Mouse (Mus musculus) liver, adult 2 months (tissue): Measurements from ENCODE around the gene Abraxas2. TPM values are rescaled to one million over a fixed set of nuclear protein-coding genes. Genes with fewer than 3 reads are reported as not detected.

ENCODE experiments used
- DNase-seq: peaks from one replicate; pipeline ENCODE4 v3.0.0-alpha.2; 2011; ENCODE audit warnings: low read depth, low spot score; ENCODE audit errors: extremely low read depth
- H3K27ac ChIP-seq: fragments of 200-500 bp; replicated peaks from 2 replicates; pipeline ENCODE4 v1.5.1; 2012; ENCODE audit warnings: low read depth, mild to moderate bottlenecking, control low read depth, inconsistent platforms, low read length; ENCODE audit not compliant: insufficient read depth
- H3K27me3 ChIP-seq: fragments of 200-500 bp; 2 replicates; pipeline ENCODE4 v1.6.1; 2012; ENCODE audit warnings: mild to moderate bottlenecking, moderate library complexity, low read length, inconsistent platforms; ENCODE audit not compliant: control insufficient read depth, insufficient read depth
- H3K36me3 ChIP-seq: fragments of 200-500 bp; 2 replicates; pipeline ENCODE4 v1.6.1; 2012; ENCODE audit warnings: low read length, inconsistent platforms; ENCODE audit not compliant: control insufficient read depth, insufficient read depth
- H3K4me1 ChIP-seq: fragments of 200-500 bp; 2 replicates; pipeline ENCODE4 v1.6.1; 2011; ENCODE audit warnings: low read length; ENCODE audit not compliant: control insufficient read depth, insufficient read depth
- H3K4me3 ChIP-seq: fragments of 200-500 bp; 2 replicates; pipeline ENCODE4 v1.5.1; 2011; ENCODE audit warnings: low read depth, mild to moderate bottlenecking, control low read depth, low read length, moderate library complexity; ENCODE audit not compliant: insufficient read depth
- H3K79me2 ChIP-seq: fragments of 200-500 bp; 2 replicates; pipeline ENCODE4 v1.6.1; 2012; ENCODE audit warnings: inconsistent platforms, mild to moderate bottlenecking, low read length, moderate library complexity; ENCODE audit not compliant: control insufficient read depth, insufficient read depth
- H3K9ac ChIP-seq: fragments of 200-500 bp; 2 replicates; pipeline ENCODE4 v1.6.1; 2012; ENCODE audit warnings: low read depth, mild to moderate bottlenecking, control low read depth, inconsistent platforms, low read length
- CTCF ChIP-seq: fragments of 200-500 bp; IDR thresholded peaks from 2 replicates; pipeline ENCODE4 v1.5.1; 2011; ENCODE audit warnings: low read depth, low read length, control low read depth
- POLR2A ChIP-seq: fragments of 200-500 bp; IDR thresholded peaks from 2 replicates; pipeline ENCODE4 v1.6.1; 2011; ENCODE audit warnings: low read length, control low read depth; ENCODE audit not compliant: insufficient read depth; ENCODE audit errors: extremely low read depth
- WGBS: fragments of 180-500 bp; shearing (Covaris S2); methylation state at CpG from one replicate; pipeline ENCODE4 v1.1.7; 2018; 5-methylcytosine and 5-hydroxymethylcytosine counted together
- polyA plus RNA-seq: library from polyadenylated mRNA; depleted of rRNA; stranded (reverse); fragments of >200 nt; gene quantifications from 2 replicates; pipeline ENCODE4 v1.2.3, GENCODE M21; 2012
- total RNA-seq: library from RNA; depleted of rRNA; stranded (reverse); fragments of >200 nt; gene quantifications from 2 replicates; pipeline ENCODE4 v1.2.3, GENCODE M21; 2014

The Abraxas2 gene
- total and polyA plus RNA-seq, 2 experiments, result 7.9 to 23.7 TPM

- Histone ChIP-seq H3K79me2 (peaks cover 6% of the 10 kb centered on the region; the same call in 1 of the 2 replicates), H3K27ac (peak overlapping the region; percentile 71), H3K4me3 (peak overlapping the region; percentile 77), H3K27me3 (no peaks in the 10 kb centered on the region), H3K36me3 (no peaks in the 10 kb centered on the region), H3K9ac (peak overlapping the region; percentile 79), H3K4me1 (peaks cover 5% of the 10 kb centered on the region; the same call in 1 of the 2 replicates)
- whole genome bisulfite sequencing, result under 1% methylated on average over 59 of the region's 59 CpGs
- DNase-seq, result no peak
- TF ChIP-seq POLR2A (no peak), CTCF (no peak)
Measured at GRCm38 (mm10) chr7:132812619-132813415, 46.2 kb upstream of the Abraxas2 start.

GRCm38 (mm10) chr7:132813416-132814088 is 45.5 kb upstream of the Abraxas2 start, which contains the start of gene Fam53b:
Gene Fam53b (minus strand): TSS chr7:132813886.
- H3K27me3 ChIP-seq, result no peaks in the 10 kb centered on the region
- peak; percentile 75 for DNase-seq
- H3K9ac ChIP-seq, result peak within 1 kb of the TSS; percentile 79
- WGBS, result under 1% methylated on average over 83 of the region's 85 CpGs
- TF ChIP-seq POLR2A (peak; percentile 20; the same call in 1 of the 2 replicates), CTCF (peak; percentile 17; the same call in 1 of the 2 replicates)
- peak within 1 kb of the TSS; percentile 71 for H3K27ac ChIP-seq
- no peaks in the 10 kb centered on the region for H3K36me3 ChIP-seq
- H3K79me2 ChIP-seq, result peaks cover 6% of the 10 kb centered on the region; the same call in 1 of the 2 replicates
- peaks cover 3% of the 10 kb centered on the region; the same call in 1 of the 2 replicates for H3K4me1 ChIP-seq
- H3K4me3 ChIP-seq, result peak within 1 kb of the TSS; percentile 77

GRCm38 (mm10) chr7:132814089-132814450 is 45.0 kb upstream of the Abraxas2 start:
- Histone ChIP-seq H3K27me3 (no peaks in the 10 kb centered on the region), H3K27ac (peak overlapping the region; percentile 71), H3K79me2 (peaks cover 3% of the 10 kb centered on the region; the same call in 1 of the 2 replicates), H3K4me3 (peak overlapping the region; percentile 77), H3K4me1 (peaks cover 3% of the 10 kb centered on the region; the same call in 1 of the 2 replicates), H3K9ac (peak overlapping the region; percentile 79), H3K36me3 (no peaks in the 10 kb centered on the region)
- 1% methylated on average over 7 of the region's 7 CpGs for WGBS
- TF ChIP-seq CTCF (no peak), POLR2A (no peak)
- DNase-seq, result peak; percentile 57

- H3K9ac ChIP-seq, result no peak overlapping the region
- no peak for TF ChIP-seq CTCF
- TF ChIP-seq POLR2A, result no peak
- H3K4me3 ChIP-seq, result no peak overlapping the region
- peaks cover 3% of the 10 kb centered on the region; the same call in 1 of the 2 replicates for H3K79me2 ChIP-seq
- no peaks in the 10 kb centered on the region for H3K27me3 ChIP-seq
- peaks cover 3% of the 10 kb centered on the region; the same call in 1 of the 2 replicates for H3K4me1 ChIP-seq
- H3K36me3 ChIP-seq, result no peaks in the 10 kb centered on the region
- no peak overlapping the region for H3K27ac ChIP-seq
- DNase-seq, result no peak
- WGBS, result 96% methylated on average over 5 of the region's 5 CpGs
Measured at GRCm38 (mm10) chr7:132815081-132815480, 43.9 kb upstream of the Abraxas2 start.

GRCm38 (mm10) chr7:132816528-132816927 is 42.5 kb upstream of the Abraxas2 start:
- Histone ChIP-seq H3K27ac (no peak overlapping the region), H3K27me3 (no peaks in the 10 kb centered on the region), H3K79me2 (no peaks in the 10 kb centered on the region), H3K4me3 (no peak overlapping the region), H3K4me1 (peaks cover 3% of the 10 kb centered on the region; the same call in 1 of the 2 replicates), H3K36me3 (no peaks in the 10 kb centered on the region), H3K9ac (no peak overlapping the region)
- TF ChIP-seq POLR2A (no peak), CTCF (no peak)
- DNase-seq, result no peak
- 96% methylated on average over 2 of the region's 2 CpGs for WGBS
